Mouse (Mus musculus): Measurements from ENCODE around the gene Gpr68.

GRCm38 (mm10) chr12:100847437-100848080, 60.4 kb downstream of the Gpr68 start:
- TF ChIP-seq CTCF (IDR thresholded peaks at IDR 0.05; ENCODE audit: extremely low read depth, insufficient read depth, low read length), result no peak
- no peak for TF ChIP-seq POLR2A (IDR thresholded peaks at IDR 0.05; ENCODE audit: extremely low read depth, insufficient read depth, low read length)

Data from cortical plate, adult 2 months (tissue).